Mouse (Mus musculus): ENCODE data around the gene Chac1.

Chac1 gene

GRCm38 (mm10) chr2:119377286-119377685 is 26.3 kb downstream of the Chac1 start:
- no peak for DNase-seq (ENCODE audit: low read depth, low spot score)

- no peak for DNase-seq (ENCODE audit: low read depth, low spot score)
Measured at GRCm38 (mm10) chr2:119377826-119378225, 26.8 kb downstream of the Chac1 start.

GRCm38 (mm10) chr2:119379455-119379854 is 28.4 kb downstream of the Chac1 start:
- no peak for DNase-seq (ENCODE audit: low read depth, low spot score)

- no peak for DNase-seq (ENCODE audit: low read depth, low spot score)
Measured at GRCm38 (mm10) chr2:119388266-119388665, 37.2 kb downstream of the Chac1 start.

GRCm38 (mm10) chr2:119389992-119390391 is 39.0 kb downstream of the Chac1 start:
- no peak for DNase-seq (ENCODE audit: low read depth, low spot score)

GRCm38 (mm10) chr2:119398252-119398651 is 47.2 kb downstream of the Chac1 start:
- no peak for DNase-seq (ENCODE audit: low read depth, low spot score)

- DNase-seq (ENCODE audit: low read depth, low spot score): no peak
Measured at GRCm38 (mm10) chr2:119398665-119399064, 47.6 kb downstream of the Chac1 start.

GRCm38 (mm10) chr2:119399313-119399712 is 48.3 kb downstream of the Chac1 start:
- DNase-seq (ENCODE audit: low read depth, low spot score): no peak
